Mouse (Mus musculus) B cell, adult 67 days (primary cell): ENCODE data around the gene Gm17654. TPM values are rescaled to one million over a fixed set of nuclear protein-coding genes. Genes with fewer than 3 reads are reported as not detected.

Experiments used
- total RNA-seq, 2 experiments: library from RNA; stranded (reverse); gene quantifications; 4 replicates each; pipeline ENCODE4 v1.2.4; 2023

The Gm17654 gene
- not detected for total RNA-seq

GRCm38 (mm10) chr14:43579046-43579445, at the start of gene Gm17654:
TSS of gene Gm17654 (minus strand) at chr14:43579146.

DNA sequence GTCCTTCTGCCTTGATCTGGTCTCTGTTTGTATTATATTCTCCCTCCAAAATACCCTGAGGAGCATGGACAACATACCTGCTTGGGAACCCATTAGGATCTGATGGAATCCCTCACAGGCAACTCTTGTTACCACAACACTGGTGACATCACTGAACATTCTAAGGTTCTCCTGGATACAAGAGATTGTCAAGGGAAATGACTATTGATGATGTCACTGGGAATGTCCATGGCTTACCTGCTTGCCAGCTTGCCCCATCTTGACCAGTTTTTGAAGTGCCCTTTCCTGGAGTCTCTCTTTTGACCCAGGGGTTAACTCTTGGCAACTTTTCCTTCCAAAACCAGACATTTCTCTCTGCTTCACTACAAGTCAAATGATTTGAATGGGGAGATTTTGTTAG, 29.0 kb upstream of the Gm17654 start, which contains the start of gene Gm10375:
Gene Gm10375 (minus strand): TSS at position 101 of the 400 bp plus-strand sequence.

GRCm38 (mm10) chr14:43543276-43543675, 35.7 kb downstream of the Gm17654 start, which contains the start of gene Gm5799:
TSS of gene Gm5799 (plus strand) at chr14:43543576.

Other genes with a start within 250 kb of the Gm17654 start
- gene 1700001F09Rik, start 231.3 kb downstream of the Gm17654 start, total RNA-seq = not detected
- not detected for gene Gm8138, start 162.8 kb downstream of the Gm17654 start, total RNA-seq
- not detected for gene Gm5799, start 35.6 kb downstream of the Gm17654 start, total RNA-seq
- gene Gm10375, start 28.9 kb upstream of the Gm17654 start, total RNA-seq = not detected
- gene Gm8165, start 98.1 kb upstream of the Gm17654 start, total RNA-seq = not detected
- 1 to 10 TPM in 1 of 2 experiments, not detected in 1; 2.4 TPM for gene Gm7324, start 118.7 kb upstream of the Gm17654 start, total RNA-seq
- not detected for gene Gm16506, start 148.3 kb upstream of the Gm17654 start, total RNA-seq
- not detected for gene Gm6526, start 168.7 kb upstream of the Gm17654 start, total RNA-seq
- not detected for gene Gm8180, start 205.6 kb upstream of the Gm17654 start, total RNA-seq